Mouse (Mus musculus) ovary, postnatal 36 days (tissue): ENCODE results near the gene Plin5.
"Not testable (repeated sequence)": the region's sequence is repeated elsewhere in the genome, so short reads cannot be mapped to it uniquely, and the experiment has no call there.

Source experiments
- DNase-seq: peaks from one replicate; pipeline ENCODE4 v3.0.0; 2022; ENCODE audit warnings: low spot score, mixed read lengths

Gene Plin5

DNA sequence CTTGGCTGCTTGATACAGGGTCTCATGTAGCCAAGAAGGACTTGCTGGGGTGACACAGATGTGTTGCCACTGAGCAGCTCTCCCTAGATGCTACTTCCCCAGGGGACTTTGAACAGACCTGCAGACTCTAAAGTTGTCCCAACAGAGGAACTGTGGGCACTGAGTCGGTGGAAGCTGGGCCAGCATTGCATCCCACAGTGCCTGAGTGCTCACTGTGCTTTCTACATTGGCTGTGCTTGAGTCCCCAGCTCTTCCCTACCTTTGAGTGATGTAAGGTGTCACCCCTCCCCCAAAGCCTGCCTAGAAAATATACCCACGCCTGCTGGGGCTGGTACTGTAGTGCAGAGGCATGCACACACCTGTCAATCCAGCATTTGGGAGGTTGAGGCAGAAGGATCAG, 9.7 kb downstream of the Plin5 start:
- DNase-seq = no peak

DNA sequence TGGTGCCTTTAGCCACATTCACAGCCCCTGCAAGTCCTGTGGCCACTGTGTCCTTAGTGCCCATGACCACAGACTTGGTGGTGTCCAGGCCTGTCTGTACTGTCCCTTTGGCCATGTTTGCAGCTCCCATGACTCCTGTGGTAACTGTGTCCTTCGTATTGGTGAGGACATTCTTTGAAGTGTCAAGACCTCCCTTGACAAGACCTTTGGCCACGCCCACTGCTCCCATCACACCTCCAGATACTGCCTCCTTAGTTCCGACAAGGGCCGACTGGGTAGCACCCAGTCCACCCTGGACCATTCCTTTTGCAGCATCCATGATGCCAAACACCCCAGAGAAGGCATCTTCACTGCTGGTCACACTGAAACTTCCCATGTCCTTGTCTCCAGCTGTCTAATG, 10.4 kb downstream of the Plin5 start:
- DNase-seq = no peak

DNA sequence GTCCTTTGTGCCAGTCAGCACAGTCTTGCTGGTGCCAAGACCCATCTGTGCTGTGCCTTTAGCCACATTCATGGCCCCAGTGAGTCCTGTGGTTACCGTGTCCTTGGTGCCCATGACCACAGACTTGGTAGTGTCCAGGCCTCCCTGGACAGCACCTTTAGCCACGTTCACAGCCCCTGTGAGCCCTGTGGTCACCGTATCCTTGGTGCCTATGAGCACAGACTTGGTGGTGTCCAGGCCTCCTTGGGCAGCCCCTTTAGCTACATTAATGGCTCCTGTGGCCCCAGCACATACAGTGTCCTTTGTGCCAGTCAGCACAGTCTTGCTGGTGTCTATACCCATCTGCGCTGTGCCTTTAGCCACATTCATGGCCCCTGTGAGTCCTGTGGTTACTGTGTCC, 11.0 kb downstream of the Plin5 start:
- DNase-seq = not testable (repeated sequence)

DNA sequence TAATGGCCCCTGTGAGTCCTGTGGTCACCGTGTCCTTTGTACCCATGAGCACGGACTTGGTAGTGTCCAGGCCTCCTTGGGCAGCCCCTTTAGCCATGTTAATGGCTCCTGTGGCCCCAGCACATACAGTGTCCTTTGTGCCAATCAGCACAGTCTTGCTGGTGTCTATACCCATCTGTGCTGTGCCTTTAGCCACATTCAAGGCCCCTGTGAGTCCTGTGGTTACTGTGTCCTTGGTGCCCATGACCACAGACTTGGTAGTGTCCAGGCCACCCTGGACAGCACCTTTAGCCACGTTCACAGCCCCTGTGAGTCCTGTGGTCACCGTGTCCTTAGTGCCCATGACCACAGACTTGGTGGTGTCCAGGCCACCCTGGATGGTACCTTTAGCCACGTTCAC, 12.6 kb downstream of the Plin5 start:
- DNase-seq = not testable (repeated sequence)

DNA sequence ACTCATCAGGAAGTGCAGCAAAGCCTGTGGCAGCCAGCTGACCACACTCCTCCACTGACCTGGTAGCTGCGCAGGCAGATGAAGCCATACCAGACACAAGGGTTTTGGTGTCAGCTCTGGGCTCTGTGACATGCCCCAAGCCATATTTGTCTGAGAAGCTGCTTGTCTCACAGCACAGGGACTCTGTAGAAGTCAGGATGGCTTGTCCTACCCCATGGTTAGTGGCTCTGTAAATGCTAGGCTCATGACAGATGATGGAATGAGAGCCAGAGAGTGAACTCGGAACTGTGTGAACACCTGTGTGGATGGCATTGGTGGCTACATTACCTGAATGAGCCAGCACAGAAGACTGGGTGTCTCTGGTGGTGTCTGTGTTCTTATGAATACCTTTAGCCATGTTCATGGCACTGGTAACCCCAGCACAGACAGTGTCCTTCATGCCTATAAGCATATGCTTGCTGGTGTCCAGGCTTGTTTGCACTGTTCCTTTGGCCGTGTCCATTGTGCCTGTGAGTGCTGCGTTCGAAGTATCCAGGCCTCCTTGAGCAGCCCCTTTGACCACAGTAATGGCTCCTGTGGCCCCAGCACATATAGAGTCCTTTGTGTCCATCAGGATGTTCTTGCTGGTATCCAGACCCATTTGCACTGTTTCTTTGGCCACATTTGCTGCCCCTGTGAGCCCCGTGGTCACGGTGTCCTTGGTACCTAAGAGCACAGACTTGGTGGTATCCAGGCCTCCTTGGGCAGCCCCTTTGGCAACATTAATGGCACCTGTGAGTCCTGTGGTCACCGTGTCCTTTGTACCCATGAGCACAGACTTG, 13.7 kb downstream of the Plin5 start:
- no peak for DNase-seq

DNA sequence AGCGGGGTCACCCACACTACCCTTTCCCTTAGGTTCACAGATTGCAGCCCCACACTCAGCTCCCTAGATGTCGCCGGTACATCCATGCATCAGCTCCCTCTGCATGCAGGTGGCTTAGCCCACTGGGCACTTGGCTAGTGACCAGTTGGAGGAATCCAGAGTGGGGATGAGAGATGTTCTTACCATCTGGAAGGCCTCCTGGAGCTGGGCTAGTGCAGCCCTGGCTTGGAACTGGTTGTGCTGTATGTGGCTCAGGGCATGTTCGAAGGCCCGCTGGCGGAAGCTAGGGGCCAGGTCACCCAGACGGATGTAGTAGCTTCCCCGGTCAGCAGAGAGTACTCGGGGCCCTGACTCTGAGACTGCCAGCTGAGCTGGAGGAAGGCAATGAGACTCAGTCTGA, 14.5 kb downstream of the Plin5 start:
- no peak for DNase-seq

DNA sequence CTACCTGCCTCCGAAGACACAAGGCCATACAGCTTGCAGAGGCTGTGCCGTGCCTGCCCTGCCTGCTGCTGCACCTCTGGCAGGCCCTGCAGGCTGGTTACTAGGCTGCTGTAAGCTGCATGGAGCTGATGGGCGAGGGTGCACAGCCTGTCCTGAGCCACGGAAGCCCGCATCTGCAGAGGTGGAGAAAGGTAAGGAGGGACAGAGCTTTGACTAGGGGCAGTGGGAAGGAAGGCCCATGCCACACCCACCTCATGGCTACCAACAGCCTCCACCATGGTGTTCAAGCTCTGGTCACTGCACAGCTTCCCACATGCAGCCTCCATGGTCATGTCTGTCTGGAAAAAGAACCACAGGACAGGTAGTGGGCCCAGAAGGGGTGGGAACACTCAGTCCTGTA, 15.2 kb downstream of the Plin5 start:
- DNase-seq = no peak

DNA sequence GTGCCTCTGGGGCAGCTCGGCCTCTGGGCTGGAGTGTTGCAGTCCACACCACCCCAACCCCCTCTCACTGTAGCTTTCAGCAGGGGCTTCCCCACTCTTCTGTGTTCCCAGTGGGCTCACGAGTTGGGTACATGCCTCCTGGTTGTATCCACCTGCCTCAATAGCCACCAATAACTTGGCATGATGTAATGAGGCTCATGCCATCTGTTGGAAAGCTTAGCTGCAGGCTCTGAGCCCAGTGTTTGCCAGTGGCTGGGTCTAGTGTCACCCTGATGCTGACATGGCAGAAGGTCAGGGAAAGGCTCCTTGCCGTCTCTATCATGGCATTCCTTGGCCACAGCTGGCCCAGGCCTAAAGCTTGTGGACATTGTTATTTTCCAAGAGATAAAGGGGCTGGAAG, 16.6 kb downstream of the Plin5 start:
- DNase-seq = no peak

DNA sequence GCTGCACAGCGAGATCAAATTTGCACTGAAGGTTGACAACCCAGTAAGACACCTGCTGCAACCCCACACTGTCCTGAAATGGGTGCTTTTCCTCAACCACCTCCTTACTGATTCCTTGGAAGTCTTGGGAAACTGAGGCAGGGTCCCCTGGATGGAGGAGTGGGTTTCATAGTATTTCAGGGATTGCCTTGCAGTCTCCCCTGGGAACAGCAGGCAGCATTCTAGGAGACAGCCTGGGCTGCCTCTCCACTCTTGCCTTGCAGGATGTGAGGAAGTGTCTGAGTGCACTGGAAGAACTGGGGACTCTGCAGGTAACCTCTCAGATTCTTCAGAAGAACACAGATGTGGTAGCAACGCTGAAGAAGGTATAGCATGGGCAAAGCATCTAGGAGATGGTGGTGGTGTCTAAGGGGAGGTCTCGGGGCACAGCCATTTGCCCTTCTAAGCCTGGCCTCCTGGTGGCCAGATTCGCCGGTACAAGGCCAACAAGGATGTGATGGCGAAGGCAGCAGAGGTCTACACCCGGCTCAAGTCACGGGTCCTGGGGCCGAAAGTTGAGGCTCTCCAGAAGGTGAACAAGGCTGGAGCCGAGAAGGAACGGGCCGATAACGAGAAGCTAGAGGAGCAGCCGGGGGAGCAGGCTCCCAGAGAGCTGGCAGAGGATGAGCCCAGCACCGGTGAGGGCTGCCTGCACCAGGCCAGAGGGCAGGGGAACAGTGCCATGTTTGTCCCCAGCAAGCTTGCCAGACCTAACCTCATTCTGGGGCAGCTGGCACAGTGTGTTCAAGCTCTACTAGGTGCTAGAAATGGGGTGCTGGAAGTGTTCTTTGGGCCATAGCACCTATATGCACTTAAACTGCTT, 18.5 kb downstream of the Plin5 start:
- DNase-seq = no peak

DNA sequence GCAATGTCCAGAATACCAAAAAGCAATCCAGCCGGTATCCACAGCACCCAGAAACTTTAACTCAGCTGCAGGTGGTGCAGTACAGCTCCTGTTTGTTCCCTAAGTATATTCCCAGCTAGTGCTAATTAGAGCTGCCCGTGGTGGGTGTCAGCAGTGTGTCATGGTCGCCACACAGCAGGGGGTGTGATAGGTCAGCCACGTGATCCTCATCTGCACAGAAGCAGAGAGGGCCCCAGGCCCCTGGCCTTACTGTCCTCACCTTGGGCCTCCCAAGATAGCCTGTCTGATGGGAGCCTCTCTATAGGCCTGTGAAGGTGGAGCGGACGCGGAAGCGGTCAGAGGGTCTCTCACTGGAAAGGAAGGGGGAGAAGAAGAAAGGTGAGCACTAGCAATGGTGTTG, 19.2 kb downstream of the Plin5 start:
- no peak for DNase-seq

DNA sequence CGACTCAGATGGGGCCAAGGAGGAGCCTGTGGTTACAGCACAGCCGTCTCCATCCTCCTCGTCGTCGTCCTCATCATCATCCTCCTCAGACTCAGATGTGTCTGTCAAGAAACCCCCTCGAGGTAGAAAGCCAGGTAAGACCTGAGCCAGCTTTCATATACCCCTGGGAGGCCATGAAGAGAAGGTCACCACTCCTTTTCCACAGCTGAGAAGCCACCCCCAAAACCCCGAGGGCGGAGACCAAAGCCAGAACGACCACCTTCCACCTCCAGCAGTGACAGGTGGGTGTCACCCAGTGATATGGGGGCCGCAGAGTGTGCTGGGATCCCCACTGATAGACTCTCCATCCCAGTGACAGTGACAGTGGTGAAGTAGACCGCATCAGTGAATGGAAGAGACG, 20.5 kb downstream of the Plin5 start:
- DNase-seq = no peak

DNA sequence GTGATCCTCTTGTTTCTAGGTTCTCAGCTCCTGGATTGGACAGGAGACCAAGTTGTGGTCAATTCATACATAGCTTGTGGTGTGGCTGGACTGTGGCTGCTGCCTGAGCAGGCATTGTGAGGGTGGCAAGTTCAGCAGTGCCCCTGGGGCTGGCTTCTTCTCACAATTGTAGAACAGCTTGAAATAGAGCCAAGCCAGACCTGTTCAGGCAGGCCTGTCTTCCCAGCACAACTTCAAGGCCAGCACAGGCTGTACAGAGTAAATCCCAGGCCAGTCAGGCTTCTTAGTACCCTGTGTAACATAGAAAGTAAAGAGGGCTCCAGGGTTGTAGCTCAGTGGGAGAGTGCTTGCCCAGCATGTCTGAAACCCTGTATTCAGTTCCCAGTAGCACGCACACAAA, 24.6 kb downstream of the Plin5 start:
- no peak for DNase-seq

DNA sequence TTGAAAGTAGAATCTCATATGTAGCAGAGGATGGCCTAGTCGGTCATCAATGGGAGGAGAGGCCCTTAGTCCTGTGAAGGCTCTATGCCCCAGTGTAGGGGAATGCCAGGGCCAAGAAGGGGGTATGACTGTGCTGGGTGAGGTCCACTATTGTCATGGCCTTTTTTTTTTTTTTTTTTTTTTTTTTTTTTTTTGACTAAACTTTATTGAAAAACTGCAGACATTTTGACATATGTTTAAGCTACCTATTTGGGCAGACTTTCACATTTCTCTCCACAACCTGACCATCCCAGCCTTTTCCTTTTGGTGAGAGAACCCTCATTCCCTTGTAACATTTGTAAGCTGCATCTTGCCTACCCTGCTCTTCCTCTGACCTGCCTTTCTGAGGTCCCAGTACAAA, 25.1 kb downstream of the Plin5 start:
- DNase-seq = no peak

DNA sequence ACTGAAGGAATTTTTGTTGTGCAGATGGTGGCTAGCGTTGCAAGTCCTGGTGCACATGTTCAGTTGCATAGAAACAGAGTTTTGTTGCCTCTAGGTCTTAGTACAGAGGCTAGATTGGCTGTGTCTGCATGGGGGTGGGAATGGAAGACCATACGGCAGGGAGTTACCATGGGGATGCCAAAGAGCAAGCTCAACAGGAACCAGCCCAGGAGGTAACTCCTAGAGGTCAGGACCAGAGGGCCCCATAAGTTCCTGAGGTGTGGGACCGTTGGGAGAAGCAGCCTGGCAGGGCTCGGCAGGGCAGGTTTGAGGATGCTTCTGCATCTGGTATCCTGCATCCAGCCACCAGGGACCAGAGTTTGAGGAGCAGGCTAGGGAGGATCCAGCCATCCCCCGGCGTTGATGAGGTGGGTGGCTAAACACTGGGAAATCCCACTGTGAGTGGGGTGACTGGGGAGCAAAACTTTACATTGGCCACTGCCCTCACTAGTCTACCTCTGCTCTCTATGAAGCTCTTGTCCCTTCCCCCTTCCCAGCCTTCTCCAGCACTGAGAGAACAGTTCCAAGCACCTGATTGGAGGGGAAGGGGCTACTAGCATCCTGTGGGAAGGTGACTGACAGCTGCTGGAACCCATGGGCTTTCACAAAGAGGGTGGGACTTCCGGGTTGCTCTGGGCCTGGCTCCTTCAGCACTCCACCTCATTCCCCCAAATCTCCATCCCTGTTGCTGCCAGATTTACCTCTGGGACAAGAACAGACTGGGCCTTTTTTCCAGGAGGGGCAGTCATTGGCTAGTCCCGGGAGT, 36.4 kb downstream of the Plin5 start:
- no peak for DNase-seq

DNA sequence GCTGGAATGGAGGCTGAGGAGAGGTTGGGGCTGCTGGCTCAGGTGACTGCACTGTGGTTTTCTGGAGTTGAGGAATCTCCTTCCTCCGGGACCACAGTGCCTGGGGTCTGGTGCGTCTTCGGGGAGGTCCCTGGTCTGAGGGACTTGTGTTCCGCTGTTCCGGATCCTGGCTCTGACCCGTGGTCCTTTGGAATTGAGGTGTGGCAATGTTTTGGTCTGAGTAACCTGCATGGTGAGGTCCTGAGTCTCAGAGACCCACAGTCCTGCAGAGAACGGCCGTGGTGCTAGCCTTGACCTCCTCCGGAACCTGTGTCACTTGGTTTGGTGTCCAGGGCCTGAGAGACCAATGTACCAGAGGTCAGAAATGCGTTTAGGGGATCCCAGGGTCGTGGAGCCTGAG, 37.5 kb downstream of the Plin5 start:
- no peak for DNase-seq

DNA sequence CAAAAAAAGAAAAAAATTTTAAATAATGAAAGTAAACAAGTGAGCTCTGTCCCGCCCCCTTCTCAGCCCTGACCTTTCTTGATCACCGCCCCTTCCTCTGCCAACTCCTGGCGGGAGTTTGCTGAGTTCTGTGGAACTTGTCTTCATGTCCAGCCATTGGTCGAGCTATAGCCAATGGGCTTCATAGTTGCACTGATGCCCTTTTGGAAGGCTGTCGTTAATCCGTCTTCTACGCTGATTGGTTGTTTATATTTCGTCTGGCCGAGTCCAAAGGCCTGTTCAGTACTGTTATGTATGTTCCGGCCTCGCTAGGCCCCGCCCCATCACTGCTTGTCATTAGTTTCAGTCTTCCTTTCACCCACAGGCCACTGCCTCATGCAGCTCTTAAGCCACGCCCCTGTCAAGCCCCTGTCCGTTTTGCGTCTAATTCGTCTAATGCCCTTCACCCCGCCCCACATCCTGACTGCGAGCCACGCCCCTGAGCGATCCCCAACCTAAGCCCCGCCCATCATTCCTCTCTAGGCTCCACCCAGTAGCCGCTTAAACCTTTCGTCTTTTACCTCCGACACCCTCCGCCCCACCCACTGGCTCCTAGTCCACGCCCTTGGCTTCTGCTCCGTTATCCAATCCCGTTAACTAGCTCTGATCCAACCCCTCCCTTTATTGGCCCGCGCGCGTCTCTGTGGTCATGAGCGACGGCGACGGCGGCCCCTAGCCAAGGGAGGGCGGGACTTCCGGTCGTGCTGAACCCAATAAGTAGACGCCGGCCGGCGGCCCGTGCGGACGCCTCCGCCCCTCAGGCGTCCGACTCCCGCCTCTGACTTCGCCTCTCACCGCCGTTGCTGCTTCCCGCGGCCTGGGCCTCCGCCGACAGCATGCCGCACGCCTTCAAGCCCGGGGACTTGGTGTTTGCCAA, 38.3 kb downstream of the Plin5 start, which contains the start of gene Hdgfl2:
Gene Hdgfl2 (plus strand): TSS at position 755 of the 916 bp plus-strand sequence.
- peak; percentile 99 for DNase-seq

DNA sequence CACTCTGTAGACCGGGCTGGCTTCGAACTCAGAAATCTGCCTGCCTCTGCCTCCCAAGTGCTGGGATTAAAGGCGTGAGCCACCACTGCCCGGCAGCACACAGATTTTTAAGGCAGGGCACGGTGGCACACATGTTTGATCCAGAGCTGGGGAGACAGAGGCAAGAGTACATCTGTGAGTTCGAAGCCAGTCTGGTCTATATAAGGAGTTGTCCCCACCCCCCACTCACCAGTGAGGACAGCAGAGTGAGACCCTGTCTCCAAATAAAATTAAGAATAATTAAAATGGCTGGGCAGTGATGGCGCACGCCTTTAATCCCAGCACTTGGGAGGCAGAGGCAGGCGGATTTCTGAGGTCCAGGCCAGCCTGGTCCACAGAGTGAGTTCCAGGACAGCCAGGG, 39.0 kb downstream of the Plin5 start:
- DNase-seq = not testable (repeated sequence)

DNA sequence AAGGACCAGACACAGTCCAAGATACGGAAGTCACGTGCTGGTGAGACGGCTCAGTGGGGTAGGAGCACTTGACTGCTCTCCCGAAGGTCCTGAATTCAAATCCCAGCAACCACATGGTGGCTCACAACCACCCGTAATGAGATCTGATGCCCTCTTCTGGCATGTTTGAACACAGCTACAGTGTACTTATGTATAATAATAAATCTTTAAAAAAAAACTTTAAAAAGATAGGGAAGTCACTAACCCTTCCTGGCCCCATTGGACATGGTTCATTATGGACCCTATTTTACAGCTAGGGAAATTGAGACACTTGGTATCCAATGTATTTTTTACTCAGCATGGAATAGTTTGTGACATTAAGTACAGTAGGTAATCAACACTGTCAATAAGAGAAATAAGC, 39.9 kb downstream of the Plin5 start:
- no peak for DNase-seq

DNA sequence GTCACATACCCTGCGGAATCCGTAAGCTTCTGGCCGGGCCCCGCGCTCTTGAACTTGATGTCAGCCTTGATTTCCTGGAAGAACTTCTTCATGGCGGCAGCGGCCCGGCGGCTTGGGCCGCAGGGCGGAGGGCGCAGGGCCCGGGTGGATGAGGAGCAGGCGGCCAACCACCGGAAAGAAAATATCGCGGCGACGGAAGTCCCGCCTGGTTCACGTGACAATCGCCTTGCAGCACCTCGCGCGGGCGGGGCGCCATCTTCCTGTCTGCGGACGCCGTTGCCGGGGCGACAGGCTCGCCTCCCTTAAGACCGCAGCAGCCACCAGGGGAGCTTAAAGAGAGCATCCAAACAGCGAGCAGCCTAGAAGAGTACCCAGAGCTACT, 42.6 kb downstream of the Plin5 start, which contains the start of gene Ubxn6:
Gene Ubxn6 (minus strand): TSS at position 202 of the 382 bp plus-strand sequence.
- DNase-seq = peak; percentile 98

DNA sequence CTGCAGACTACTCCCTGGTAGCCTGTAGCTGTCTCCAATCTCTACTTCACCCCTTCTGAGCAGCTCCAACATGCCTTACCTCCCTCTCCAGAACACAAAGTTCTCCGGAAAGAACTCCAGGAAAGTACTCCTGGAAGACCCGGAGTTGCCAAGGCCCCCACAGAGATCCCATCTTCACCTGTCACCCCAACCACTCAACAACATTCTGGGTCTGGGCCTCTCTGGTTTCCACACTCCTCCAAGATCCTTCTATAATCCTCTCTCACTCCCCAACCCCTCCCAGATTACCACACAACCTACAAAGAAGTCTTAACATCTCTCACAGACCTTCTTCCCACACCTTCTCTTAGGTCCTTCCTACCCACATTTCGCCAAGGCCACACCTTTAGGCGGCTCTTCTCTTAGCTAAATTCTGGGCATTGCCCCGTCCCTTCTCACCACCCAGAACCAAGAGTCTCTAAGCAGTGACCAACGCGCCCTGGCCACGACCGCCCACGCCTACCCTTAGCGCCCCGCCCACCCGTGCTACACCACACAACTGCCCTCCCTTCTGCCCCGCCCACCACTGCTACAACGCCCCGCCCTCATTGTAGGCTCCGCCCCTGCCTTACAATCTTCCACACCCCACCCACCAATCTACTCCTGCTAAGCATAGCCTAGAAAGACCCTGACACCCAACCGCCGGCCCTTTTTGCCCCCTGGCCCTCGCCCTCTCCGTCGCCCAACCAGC, 43.1 kb downstream of the Plin5 start:
- peak; percentile 87 for DNase-seq

DNA sequence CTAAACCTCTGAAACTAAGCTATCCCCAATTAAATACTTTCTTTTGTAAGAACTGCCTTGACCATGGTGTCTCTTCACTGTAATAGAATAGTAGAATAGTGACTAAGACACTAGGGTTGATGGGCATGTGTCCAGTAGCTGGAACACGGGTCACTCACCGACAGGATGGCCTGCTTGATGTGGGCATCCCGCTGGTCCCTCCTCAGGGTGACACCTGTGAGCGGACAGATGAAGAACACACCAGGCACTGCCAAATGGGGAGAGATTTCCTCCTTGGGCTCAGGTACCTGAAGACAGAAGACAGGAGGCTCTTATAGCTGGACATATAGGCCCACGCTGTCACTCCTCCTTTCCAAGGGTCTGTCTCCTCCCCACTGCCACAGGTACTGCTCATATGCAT, 45.2 kb downstream of the Plin5 start:
- DNase-seq = no peak
